Mouse (Mus musculus): ENCODE measurements around the gene Rab37. TPM values are rescaled to one million over a fixed set of nuclear protein-coding genes. Genes with fewer than 3 reads are reported as not detected.
A peak's percentile ranks its signal among the peaks of the same experiment; 100 is the strongest.

Gene Rab37
- total RNA-seq, 2 experiments from 2014 or later = 0.17 to 0.36 TPM

DNA sequence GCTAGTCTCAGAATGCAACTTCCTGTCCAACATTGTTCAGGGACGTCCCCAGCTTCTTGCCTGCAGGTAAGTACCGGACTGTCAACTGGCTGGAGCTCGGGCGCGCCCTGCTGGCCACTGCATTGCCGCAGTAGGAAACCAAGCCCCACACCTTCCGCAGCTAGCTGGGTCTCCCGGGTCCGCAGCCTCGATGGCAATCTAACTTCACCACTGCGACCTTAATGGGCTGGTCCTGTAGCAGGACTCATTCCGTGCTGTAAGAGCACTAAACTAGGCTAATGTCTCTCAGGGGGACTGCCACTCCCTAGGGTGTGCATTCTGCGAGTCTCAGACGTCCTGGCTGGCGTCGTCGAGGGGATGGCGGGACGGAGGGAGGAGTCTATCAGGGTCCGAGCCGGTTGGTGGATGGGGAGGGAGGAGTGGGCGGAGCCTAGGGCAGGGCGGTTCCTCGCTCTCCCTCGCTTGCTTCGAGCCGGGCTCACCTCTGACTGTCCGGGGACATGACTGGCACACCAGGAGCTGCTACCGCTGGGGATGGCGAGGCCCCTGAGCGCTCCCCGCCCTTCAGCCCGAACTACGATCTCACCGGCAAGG lies 62.6 kb downstream of the Rab37 start:
- Histone ChIP-seq H3K4me3 (peak overlapping the region; percentile 57), H3K27ac (0 out of 2 replicates have a peak overlapping the region, but pooled peaks have one; percentile 3)
- intact Hi-C loops (cut with DNase I) = loop anchor here (1.0 kb wide), 1 partner anchor 70 kb away; no protein-coding TSS in a partner anchor
- TF ChIP-seq CTCF (IDR thresholded peaks at IDR 0.05) = peak; percentile 83
- DNase-seq = peak; percentile 77

DNA sequence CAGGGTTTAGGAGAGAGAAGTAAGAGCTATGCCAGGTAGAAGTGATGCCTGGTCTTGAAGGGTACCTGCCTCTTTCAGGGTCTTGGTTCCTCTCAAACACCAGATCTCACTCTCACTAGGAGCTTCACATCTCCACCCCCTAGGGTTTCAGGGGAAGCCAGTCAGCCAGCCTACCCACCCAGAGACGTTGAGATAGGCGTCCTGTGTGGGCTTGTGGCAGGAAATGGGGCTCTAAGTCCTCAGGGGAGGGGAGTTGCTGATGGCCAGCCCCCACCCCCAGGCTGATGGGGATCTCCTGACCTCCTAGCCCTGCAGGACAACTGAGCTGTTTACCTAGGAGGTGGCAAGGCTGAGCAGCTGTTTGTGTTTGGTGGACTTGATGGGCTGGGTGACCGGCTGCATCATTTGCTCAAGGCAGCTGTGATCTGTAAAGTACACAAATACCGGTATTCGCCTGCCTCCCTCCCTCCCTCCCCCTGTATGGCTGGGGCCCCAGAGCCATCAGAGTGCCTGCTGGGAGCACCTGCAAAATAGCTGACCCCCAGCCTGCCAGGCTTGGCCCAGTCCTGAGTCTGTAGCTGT lies 63.9 kb downstream of the Rab37 start:
- peak; percentile 10 for DNase-seq
- no peak for TF ChIP-seq CTCF (IDR thresholded peaks at IDR 0.05)
- no peak overlapping the region for H3K4me3 ChIP-seq
- intact Hi-C loops (cut with DNase I) = no loop called here
- no peak overlapping the region for H3K27ac ChIP-seq

DNA sequence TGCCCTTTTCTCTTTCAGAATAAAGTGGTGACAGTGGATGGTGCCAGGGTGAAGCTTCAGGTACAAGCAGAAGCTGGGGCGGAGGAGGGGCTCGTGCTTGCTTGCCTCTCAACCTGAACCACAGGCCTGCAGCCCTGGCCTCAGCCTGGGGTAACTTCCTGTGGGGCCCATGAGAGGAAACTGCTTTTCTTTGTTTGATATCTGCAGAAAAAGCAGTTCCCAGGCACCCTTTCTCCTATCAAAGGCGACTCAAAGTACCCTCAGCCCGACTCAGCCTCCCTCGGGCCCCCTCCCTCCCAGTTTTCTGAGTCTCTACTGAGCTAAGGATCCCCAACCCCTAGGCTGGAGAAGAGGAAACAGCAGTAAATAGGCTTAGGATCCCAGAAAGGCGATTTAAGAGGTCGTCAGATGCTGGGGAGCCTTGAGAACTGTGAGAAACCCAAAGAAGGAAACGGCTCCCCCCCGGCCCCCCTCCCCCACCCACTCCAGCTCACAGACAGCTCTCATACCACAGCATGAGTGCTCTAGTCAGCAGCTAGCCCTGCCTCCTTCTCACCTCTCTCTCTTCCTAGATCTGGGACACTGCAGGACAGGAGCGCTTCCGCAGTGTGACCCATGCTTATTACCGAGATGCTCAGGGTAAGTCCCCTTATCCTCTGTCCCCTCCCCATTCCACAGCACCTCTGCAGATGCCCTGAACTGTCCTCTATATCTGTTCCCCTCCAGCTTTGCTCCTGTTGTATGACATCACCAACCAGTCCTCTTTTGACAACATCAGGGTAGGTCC lies 66.9 kb downstream of the Rab37 start:
- Histone ChIP-seq H3K27ac (0 out of 2 replicates have a peak overlapping the region, but pooled peaks have one; percentile 16), H3K4me3 (no peak overlapping the region)
- peak; percentile 10 for DNase-seq
- intact Hi-C loops (cut with DNase I) = no loop called here
- TF ChIP-seq CTCF (IDR thresholded peaks at IDR 0.05) = no peak

- TF ChIP-seq CTCF (IDR thresholded peaks at IDR 0.05) = peak; percentile 90
- DNase-seq = peak; percentile 83
- intact Hi-C loops (cut with DNase I) = loop anchor here (2.0 kb wide), 1 partner anchor 111 kb away; no protein-coding TSS in a partner anchor
- no peak overlapping the region for H3K4me3 ChIP-seq
- H3K27ac ChIP-seq = no peak overlapping the region
These were observed 69.0 kb downstream of the Rab37 start for GRCm38 (mm10) chr11:115160016-115160797.

DNA sequence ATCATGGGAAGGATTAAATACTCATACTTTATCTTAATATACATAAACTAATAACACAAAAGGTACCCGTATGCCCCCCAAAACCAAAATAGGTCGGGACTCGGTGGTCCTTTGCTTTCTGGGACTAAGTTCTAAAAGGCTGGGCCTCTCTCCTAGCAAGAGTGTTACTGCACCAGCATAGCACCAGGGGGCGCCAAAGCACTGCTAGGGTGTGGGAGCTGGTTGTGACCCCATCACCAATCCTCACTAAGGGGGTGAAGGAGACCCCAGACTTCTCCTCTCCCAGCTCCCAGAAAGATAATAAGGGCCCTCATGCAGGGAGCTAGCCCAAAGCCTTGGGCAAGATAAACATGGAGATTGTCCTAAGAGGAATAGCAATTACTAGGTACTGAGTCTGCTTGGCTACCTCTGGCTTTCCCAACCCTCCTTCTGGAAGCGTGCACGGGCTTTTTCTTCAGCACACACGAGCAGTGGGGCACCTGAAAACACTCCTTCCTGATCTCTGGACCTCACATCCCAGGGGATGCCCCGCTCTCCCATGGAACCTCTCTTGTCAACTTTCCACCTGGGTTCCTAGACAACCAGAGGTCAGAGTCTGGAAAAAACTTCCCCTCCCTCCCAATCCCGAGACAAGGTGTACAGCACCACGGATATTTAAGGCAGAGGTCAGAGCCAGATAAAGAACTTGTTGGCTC lies 69.8 kb downstream of the Rab37 start:
- DNase-seq = peak; percentile 84
- TF ChIP-seq CTCF (IDR thresholded peaks at IDR 0.05) = peak; percentile 99; the same call in 1 of the 2 replicates
- no peak overlapping the region for H3K4me3 ChIP-seq
- intact Hi-C loops (cut with DNase I) = loop anchor here (1.0 to 2.0 kb wide), 2 partner anchors 21 to 110 kb away; no protein-coding TSS in a partner anchor
- H3K27ac ChIP-seq = 0 out of 2 replicates have a peak overlapping the region, but pooled peaks have one; percentile 28

GRCm38 (mm10) chr11:115161578-115162204 lies 70.5 kb downstream of the Rab37 start:
- Histone ChIP-seq H3K4me3 (no peak overlapping the region), H3K27ac (peak overlapping the region; percentile 85; the same call in 1 of the 2 replicates)
- intact Hi-C loops (cut with DNase I) = loop anchor here (1.0 to 2.0 kb wide), 2 partner anchors 21 to 109 kb away; no protein-coding TSS in a partner anchor
- no peak for TF ChIP-seq CTCF (IDR thresholded peaks at IDR 0.05)
- DNase-seq = peak; percentile 25

- peak overlapping the region; percentile 78 for H3K4me3 ChIP-seq
- intact Hi-C loops (cut with DNase I) = no loop called here
These were observed 71.0 kb downstream of the Rab37 start for GRCm38 (mm10) chr11:115162205-115162601.

DNA sequence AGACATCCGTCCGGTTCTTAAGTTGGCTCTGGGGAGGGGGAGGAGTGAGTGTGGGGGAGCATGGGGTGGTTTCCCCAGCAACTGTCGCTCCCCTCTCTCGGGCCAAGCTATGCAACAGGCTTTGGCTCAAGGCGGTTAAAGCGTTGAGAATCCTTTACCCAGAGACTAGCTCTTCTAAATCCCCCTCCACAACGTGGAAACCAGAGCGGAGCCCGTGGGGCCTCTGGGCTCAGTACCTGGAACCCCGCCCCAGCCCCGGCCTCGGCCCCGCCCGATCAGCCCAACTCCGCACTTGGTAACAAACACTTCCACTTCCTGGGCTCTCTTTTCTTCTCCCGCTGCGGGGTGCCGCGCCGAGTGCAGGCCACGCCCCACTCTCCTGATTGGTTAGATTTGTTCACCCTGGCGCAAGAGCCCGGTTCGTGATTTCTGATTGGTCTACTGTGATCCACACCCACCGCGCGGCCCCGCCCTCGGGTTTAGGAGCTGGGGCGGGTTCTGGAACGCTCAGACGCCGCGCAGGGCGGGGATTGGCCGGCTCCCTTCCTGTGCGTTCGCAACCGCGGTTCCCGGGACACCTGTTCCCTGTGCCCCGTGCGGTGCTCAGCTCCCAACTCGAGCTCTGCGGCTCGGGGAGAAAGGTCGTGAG lies 71.7 kb downstream of the Rab37 start, which contains the start of gene Slc9a3r1:
TSS of gene Slc9a3r1 (plus strand) at position 510 of the 649 bp plus-strand sequence.
- intact Hi-C loops (cut with DNase I) = no loop called here
- DNase-seq = peak; percentile 99
- peak within 1 kb of the TSS; percentile 85 for H3K27ac ChIP-seq

More at GRCm38 (mm10) chr11:115162205-115162601, 71.0 kb downstream of the Rab37 start:
- TF ChIP-seq CTCF (IDR thresholded peaks at IDR 0.05) = no peak
- peak; percentile 17 for DNase-seq
- peak overlapping the region; percentile 85 for H3K27ac ChIP-seq

GRCm38 (mm10) chr11:115163568-115164150 lies 72.4 kb downstream of the Rab37 start:
- Histone ChIP-seq H3K4me3 (peak overlapping the region; percentile 78), H3K27ac (peak overlapping the region; percentile 82)
- no peak for DNase-seq
- intact Hi-C loops (cut with DNase I) = no loop called here
- TF ChIP-seq CTCF (IDR thresholded peaks at IDR 0.05) = no peak; the same call in 1 of the 2 replicates

More for the DNA sequence above, 71.7 kb downstream of the Rab37 start, which contains the start of gene Slc9a3r1:
- H3K4me3 ChIP-seq = peak within 1 kb of the TSS; percentile 78
- TF ChIP-seq CTCF (IDR thresholded peaks at IDR 0.05) = no peak

DNA sequence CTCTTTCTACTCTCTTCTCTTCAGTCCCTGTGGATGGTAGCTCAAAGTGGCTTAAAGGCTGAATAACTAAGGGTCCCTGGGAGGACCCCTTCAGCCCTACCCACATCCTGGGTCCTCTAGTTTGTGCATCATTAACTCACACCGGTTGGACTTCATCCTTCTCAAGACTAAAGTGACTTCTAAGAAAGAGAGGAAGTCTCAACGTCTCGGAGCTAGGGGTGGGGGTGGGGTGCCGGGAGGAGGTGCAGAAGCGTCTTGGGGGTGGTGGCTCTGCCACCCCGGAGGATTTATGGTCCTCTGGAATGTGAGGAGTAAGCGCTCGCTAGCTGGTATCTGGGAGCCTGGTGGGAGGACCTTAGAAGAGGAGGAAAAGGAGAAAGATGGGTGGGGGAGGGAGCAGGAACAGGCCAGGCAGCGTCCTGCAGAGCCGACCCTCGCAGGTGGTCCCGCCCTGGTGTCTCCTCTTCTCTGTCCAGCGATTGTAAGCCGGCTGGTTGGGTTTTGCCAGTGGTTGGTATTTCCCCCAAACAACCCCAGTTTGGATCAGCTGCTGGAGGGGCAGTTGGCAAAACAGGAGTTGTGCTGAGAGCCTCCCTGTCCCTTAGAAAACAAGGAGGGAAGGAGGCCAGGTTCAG lies 73.2 kb downstream of the Rab37 start:
- Histone ChIP-seq H3K4me3 (peak overlapping the region; percentile 78), H3K27ac (peak overlapping the region; percentile 82)
- DNase-seq = peak; percentile 16
- no peak for TF ChIP-seq CTCF (IDR thresholded peaks at IDR 0.05)
- intact Hi-C loops (cut with DNase I) = no loop called here

All from gastrocnemius, adult 2 months (tissue).